Mouse (Mus musculus): ENCODE results near the gene Olfr1099. TPM values are rescaled to one million over a fixed set of nuclear protein-coding genes. Genes with fewer than 3 reads are reported as not detected.

The Olfr1099 gene
- not detected in 2 replicates for polyA plus RNA-seq (2015; fragmentation: Nextera tagmentation; extraction: Ambion mirVana)

GRCm38 (mm10) chr2:86960593-86960992 is at the start of gene Olfr1099:
TSS of gene Olfr1099 (minus strand) at chr2:86960693.

GRCm38 (mm10) chr2:86998098-86998497 is 37.6 kb upstream of the Olfr1099 start, which contains the start of gene Olfr1102:
TSS of gene Olfr1102 (plus strand) at chr2:86998398.

GRCm38 (mm10) chr2:86991121-86991520 is 30.6 kb upstream of the Olfr1099 start, which contains the start of gene Olfr1101:
TSS of gene Olfr1101 (minus strand) at chr2:86991221.

GRCm38 (mm10) chr2:86979854-86980253 is 19.4 kb upstream of the Olfr1099 start, which contains the start of gene Olfr1100:
TSS of gene Olfr1100 (minus strand) at chr2:86979954.

GRCm38 (mm10) chr2:86924445-86924844 is 36.0 kb downstream of the Olfr1099 start, which contains the start of gene Olfr1098:
TSS of gene Olfr1098 (minus strand) at chr2:86924545.

Other genes with a start within 250 kb of the Olfr1099 start
- gene Olfr1089, start 227.0 kb downstream of the Olfr1099 start, polyA plus RNA-seq (2015; fragmentation: Nextera tagmentation; extraction: Ambion mirVana): not detected in 2 replicates
- not detected in 2 replicates for gene Olfr1090, start 201.7 kb downstream of the Olfr1099 start, polyA plus RNA-seq (2015; fragmentation: Nextera tagmentation; extraction: Ambion mirVana)
- not detected in 2 replicates for gene Olfr1093, start 178.2 kb downstream of the Olfr1099 start, polyA plus RNA-seq (2015; fragmentation: Nextera tagmentation; extraction: Ambion mirVana)
- not detected in 2 replicates for gene Olfr141, start 150.7 kb downstream of the Olfr1099 start, polyA plus RNA-seq (2015; fragmentation: Nextera tagmentation; extraction: Ambion mirVana)
- gene Olfr1094, start 136.0 kb downstream of the Olfr1099 start, polyA plus RNA-seq (2015; fragmentation: Nextera tagmentation; extraction: Ambion mirVana): not detected in 2 replicates
- gene Olfr1095, start 109.0 kb downstream of the Olfr1099 start, polyA plus RNA-seq (2015; fragmentation: Nextera tagmentation; extraction: Ambion mirVana): not detected in 2 replicates
- gene Gm13723, start 85.9 kb downstream of the Olfr1099 start, polyA plus RNA-seq (2015; fragmentation: Nextera tagmentation; extraction: Ambion mirVana): not detected in 2 replicates
- not detected in 2 replicates for gene Olfr1097, start 68.5 kb downstream of the Olfr1099 start, polyA plus RNA-seq (2015; fragmentation: Nextera tagmentation; extraction: Ambion mirVana)
- not detected in 2 replicates for gene Olfr1098, start 36.1 kb downstream of the Olfr1099 start, polyA plus RNA-seq (2015; fragmentation: Nextera tagmentation; extraction: Ambion mirVana)
- not detected in 2 replicates for gene Olfr1100, start 19.3 kb upstream of the Olfr1099 start, polyA plus RNA-seq (2015; fragmentation: Nextera tagmentation; extraction: Ambion mirVana)
- not detected in 2 replicates for gene Olfr1101, start 30.5 kb upstream of the Olfr1099 start, polyA plus RNA-seq (2015; fragmentation: Nextera tagmentation; extraction: Ambion mirVana)
- not detected in 2 replicates for gene Olfr1102, start 37.7 kb upstream of the Olfr1099 start, polyA plus RNA-seq (2015; fragmentation: Nextera tagmentation; extraction: Ambion mirVana)
- not detected in 2 replicates for gene Olfr1104, start 66.4 kb upstream of the Olfr1099 start, polyA plus RNA-seq (2015; fragmentation: Nextera tagmentation; extraction: Ambion mirVana)
- not detected in 2 replicates for gene Olfr1105, start 75.8 kb upstream of the Olfr1099 start, polyA plus RNA-seq (2015; fragmentation: Nextera tagmentation; extraction: Ambion mirVana)
- not detected in 2 replicates for gene Olfr1106, start 91.6 kb upstream of the Olfr1099 start, polyA plus RNA-seq (2015; fragmentation: Nextera tagmentation; extraction: Ambion mirVana)
- gene Olfr1107, start 115.1 kb upstream of the Olfr1099 start, polyA plus RNA-seq (2015; fragmentation: Nextera tagmentation; extraction: Ambion mirVana): not detected in 2 replicates
- gene Olfr1109, start 135.3 kb upstream of the Olfr1099 start, polyA plus RNA-seq (2015; fragmentation: Nextera tagmentation; extraction: Ambion mirVana): not detected in 2 replicates
- not detected in 2 replicates for gene Olfr259, start 153.9 kb upstream of the Olfr1099 start, polyA plus RNA-seq (2015; fragmentation: Nextera tagmentation; extraction: Ambion mirVana)
- gene Olfr1110, start 179.6 kb upstream of the Olfr1099 start, polyA plus RNA-seq (2015; fragmentation: Nextera tagmentation; extraction: Ambion mirVana): not detected in 2 replicates
- not detected in 2 replicates for gene Olfr1111, start 191.9 kb upstream of the Olfr1099 start, polyA plus RNA-seq (2015; fragmentation: Nextera tagmentation; extraction: Ambion mirVana)
- not detected in 2 replicates for gene Olfr1112, start 227.1 kb upstream of the Olfr1099 start, polyA plus RNA-seq (2015; fragmentation: Nextera tagmentation; extraction: Ambion mirVana)
- gene Olfr1113, start 248.3 kb upstream of the Olfr1099 start, polyA plus RNA-seq (2015; fragmentation: Nextera tagmentation; extraction: Ambion mirVana): not detected in 2 replicates

Data from adrenal gland, postnatal 0 days (tissue).